Mouse (Mus musculus) kidney, postnatal 0 days (tissue): ENCODE data around the gene Tmem198. TPM values are rescaled to one million over a fixed set of nuclear protein-coding genes. Genes with fewer than 3 reads are reported as not detected.
A peak's percentile ranks its signal among the peaks of the same experiment; 100 is the strongest.

ENCODE experiments used
- ATAC-seq: fragments of 200-750 bp; cut with Nextera tagmentation; replicated peaks from 2 replicates; pipeline ENCODE4 v1.8.0; 2017; ENCODE audit warnings: low read depth, moderate number of reproducible peaks, moderate TSS enrichment, moderate library complexity; ENCODE audit not compliant: low FRiP score
- DNase-seq: peaks from one replicate; pipeline ENCODE4 v3.0.0-alpha.2; 2016; ENCODE audit warnings: low spot score
- H3K27ac ChIP-seq: fragments of 300-500 bp; sonication (generic); 2 replicates; pipeline ENCODE4 v1.5.1; 2014; ENCODE audit warnings: mild to moderate bottlenecking
- H3K27me3 ChIP-seq: fragments of 300-500 bp; sonication (generic); 2 replicates; pipeline ENCODE4 v1.6.1; 2014; ENCODE audit warnings: low read length, mixed read lengths; ENCODE audit not compliant: insufficient read depth
- H3K36me3 ChIP-seq: fragments of 300-500 bp; sonication (generic); 2 replicates; pipeline ENCODE4 v1.6.1; 2014; ENCODE audit warnings: low read length, mixed read lengths; ENCODE audit not compliant: insufficient read depth
- H3K4me1 ChIP-seq: fragments of 300-500 bp; sonication (generic); replicated peaks from 2 replicates; pipeline ENCODE4 v1.6.1; 2014; ENCODE audit warnings: antibody characterized with exemption, low read length, mixed read lengths; ENCODE audit not compliant: insufficient read depth
- H3K4me2 ChIP-seq: fragments of 300-500 bp; sonication (generic); 2 replicates; pipeline ENCODE4 v1.6.1; 2014; ENCODE audit warnings: mild to moderate bottlenecking, low read length, moderate library complexity, mixed read lengths
- H3K4me3 ChIP-seq: fragments of 300-500 bp; sonication (generic); replicated peaks from 2 replicates; pipeline ENCODE4 v1.5.1; 2014; ENCODE audit warnings: low read depth, low read length
- H3K9ac ChIP-seq: fragments of 300-500 bp; sonication (generic); 2 replicates; pipeline ENCODE4 v1.6.1; 2014; ENCODE audit warnings: low read depth, low read length
- H3K9me3 ChIP-seq: fragments of 300-500 bp; sonication (generic); replicated peaks from 2 replicates; pipeline ENCODE4 v1.6.1; 2016; ENCODE audit warnings: low read length, inconsistent platforms, mixed read lengths
- CTCF ChIP-seq: IDR thresholded peaks from 2 replicates; pipeline ENCODE4 v1.5.1; 2016; ENCODE audit warnings: antibody characterized with exemption, low read depth, mild to moderate bottlenecking, moderate library complexity
- WGBS: fragments of 180-500 bp; shearing (Covaris S2); extraction: QIAGEN DNeasy Blood & Tissue Kit; methylation state at CpG from one replicate; pipeline ENCODE4 v1.1.7; 2014; 5-methylcytosine and 5-hydroxymethylcytosine counted together
- polyA plus RNA-seq: library from polyadenylated mRNA; unstranded; fragments of >200 nt; fragmentation: Nextera tagmentation; extraction: Ambion mirVana; gene quantifications from 2 replicates; pipeline ENCODE4 v1.2.1, GENCODE M21; 2015

The Tmem198 gene
- polyA plus RNA-seq, 1 experiment from 2014 or later: 0.61 TPM

- Histone ChIP-seq H3K27me3 (no peaks in the 10 kb centered on the region), H3K9ac (no peak overlapping the region), H3K9me3 (no peaks in the 10 kb centered on the region), H3K4me2 (no peak overlapping the region), H3K4me3 (no peak overlapping the region), H3K4me1 (peaks cover 19% of the 10 kb centered on the region), H3K27ac (no peak overlapping the region), H3K36me3 (no peaks in the 10 kb centered on the region)
- no peak for TF ChIP-seq CTCF
- ATAC-seq: no peak
- DNase-seq: no peak
- 59% methylated on average over 7 of the region's 7 CpGs for WGBS
These were observed 19.0 kb upstream of the Tmem198 start for GRCm38 (mm10) chr1:75460297-75460696.

DNA sequence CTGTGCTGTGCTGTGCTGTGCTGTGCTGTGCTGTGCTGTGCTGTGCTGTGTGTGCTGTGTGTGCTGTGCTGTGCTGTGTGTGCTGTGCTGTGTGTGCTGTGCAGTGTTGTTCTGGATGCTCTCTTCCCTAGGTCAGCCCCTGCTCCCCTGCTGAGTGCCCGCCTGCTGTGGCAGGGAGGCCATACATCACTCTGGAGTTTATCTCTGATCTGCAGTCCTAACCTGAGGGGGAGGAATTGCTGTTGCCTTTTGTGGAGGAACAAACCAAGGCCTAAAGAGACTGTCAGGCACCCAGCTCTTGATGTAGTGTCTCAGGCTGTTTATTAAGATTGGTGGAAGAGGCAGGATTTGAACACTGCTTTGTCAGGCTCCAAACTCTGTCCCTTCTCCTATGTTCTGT lies 16.7 kb upstream of the Tmem198 start:
- Histone ChIP-seq H3K9ac (no peak overlapping the region), H3K9me3 (no peaks in the 10 kb centered on the region), H3K4me3 (no peak overlapping the region), H3K4me1 (peaks cover 8% of the 10 kb centered on the region), H3K4me2 (no peak overlapping the region), H3K36me3 (no peaks in the 10 kb centered on the region), H3K27me3 (no peaks in the 10 kb centered on the region), H3K27ac (no peak overlapping the region)
- ATAC-seq (no peak), DNase-seq (no peak)
- TF ChIP-seq CTCF: no peak
- WGBS: 27% methylated on average over 1 of the region's 1 CpGs

DNA sequence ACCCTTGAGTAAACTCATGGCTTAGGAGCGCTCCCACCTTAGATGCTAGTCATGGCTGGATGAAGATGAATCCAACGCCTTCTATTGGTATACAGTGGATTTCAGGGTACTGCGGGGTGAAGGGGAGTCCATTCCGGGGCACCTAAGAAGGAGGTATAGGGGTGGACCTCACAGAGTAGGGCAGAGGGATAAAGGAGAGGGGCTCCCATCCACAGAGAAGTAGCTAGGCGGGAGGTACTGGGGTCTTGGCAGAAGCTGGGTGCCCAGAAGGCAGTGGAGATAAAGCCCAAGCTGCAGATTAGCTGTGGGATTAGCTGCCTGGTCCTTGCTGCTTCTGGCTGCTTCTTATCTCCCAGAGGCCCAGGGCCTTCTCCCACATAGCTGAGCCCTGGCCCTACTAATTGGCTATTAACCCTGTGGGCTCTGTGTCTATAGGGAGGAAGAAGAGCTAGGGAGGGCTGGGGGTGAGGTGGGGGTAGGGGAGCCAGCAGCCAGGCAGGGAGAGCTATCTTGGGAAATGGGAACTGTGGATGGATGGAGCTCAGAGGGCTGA lies 15.6 kb upstream of the Tmem198 start:
- no peak overlapping the region for H3K27ac ChIP-seq
- TF ChIP-seq CTCF: no peak
- no peak for DNase-seq
- no peak overlapping the region for H3K4me3 ChIP-seq
- 71% methylated on average over 5 of the region's 5 CpGs for WGBS
- no peaks in the 10 kb centered on the region for H3K9me3 ChIP-seq
- H3K36me3 ChIP-seq: no peaks in the 10 kb centered on the region
- no peak overlapping the region for H3K4me2 ChIP-seq
- H3K27me3 ChIP-seq: no peaks in the 10 kb centered on the region
- H3K4me1 ChIP-seq: no peaks in the 10 kb centered on the region; the same call in 1 of the 2 replicates
- no peak overlapping the region for H3K9ac ChIP-seq
- ATAC-seq: no peak

DNA sequence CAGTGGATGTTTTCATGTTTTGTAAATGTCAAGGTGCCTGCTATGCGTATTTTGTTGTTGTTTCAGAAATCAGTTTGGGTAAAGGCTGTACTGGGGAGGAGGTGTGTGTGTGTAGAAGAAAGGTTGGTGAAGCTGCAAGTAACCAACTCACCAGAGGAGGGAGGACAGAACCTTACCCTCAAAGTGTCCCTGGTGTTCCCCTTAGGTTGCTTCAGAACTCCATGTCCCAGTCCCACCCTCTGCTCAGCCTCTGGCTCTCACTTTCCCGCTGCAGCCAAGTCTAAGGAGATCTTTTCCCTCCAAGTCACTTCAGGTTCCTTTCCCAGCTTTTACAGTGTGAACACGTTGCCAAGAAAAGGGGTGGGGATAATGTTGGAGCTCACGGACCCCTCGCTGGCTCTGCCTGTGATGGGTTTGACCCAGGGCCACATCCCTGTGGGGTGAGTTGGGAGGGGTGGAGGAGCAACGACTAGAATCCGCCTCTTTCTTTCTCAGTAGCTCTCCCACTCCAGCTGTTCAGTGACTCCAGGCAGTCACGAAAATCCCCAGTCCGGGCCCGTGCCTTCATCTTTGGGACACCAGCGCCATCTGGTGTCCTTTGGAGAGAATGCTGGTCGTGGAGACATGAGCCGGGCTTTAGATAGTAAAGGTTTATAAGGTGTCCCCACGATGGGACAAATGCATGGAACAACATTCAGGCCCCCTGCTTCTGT lies 12.0 kb upstream of the Tmem198 start:
- H3K36me3 ChIP-seq: no peaks in the 10 kb centered on the region
- 7% methylated on average over 14 of the region's 14 CpGs for WGBS
- ATAC-seq (peak; percentile 77), DNase-seq (peak; percentile 93)
- peak; percentile 94 for TF ChIP-seq CTCF
- H3K27me3 ChIP-seq: 0 out of 2 replicates have a peak, but pooled peaks cover 5% of the 10 kb centered on the region
- no peak overlapping the region for H3K9ac ChIP-seq
- H3K27ac ChIP-seq: no peak overlapping the region
- H3K4me1 ChIP-seq: no peaks in the 10 kb centered on the region
- H3K9me3 ChIP-seq: no peaks in the 10 kb centered on the region
- no peak overlapping the region for H3K4me3 ChIP-seq
- no peak overlapping the region for H3K4me2 ChIP-seq

GRCm38 (mm10) chr1:75469287-75469825 lies 10.0 kb upstream of the Tmem198 start:
- Histone ChIP-seq H3K36me3 (0 out of 2 replicates have a peak, but pooled peaks cover 3% of the 10 kb centered on the region), H3K4me1 (no peaks in the 10 kb centered on the region), H3K9ac (no peak overlapping the region), H3K9me3 (no peaks in the 10 kb centered on the region), H3K4me2 (no peak overlapping the region), H3K4me3 (no peak overlapping the region), H3K27ac (no peak overlapping the region), H3K27me3 (0 out of 2 replicates have a peak, but pooled peaks cover 5% of the 10 kb centered on the region)
- ATAC-seq (no peak), DNase-seq (no peak)
- TF ChIP-seq CTCF: no peak
- WGBS: 81% methylated on average over 17 of the region's 17 CpGs

- no peak overlapping the region for H3K4me2 ChIP-seq
- no peak for TF ChIP-seq CTCF
- ATAC-seq (no peak), DNase-seq (no peak)
- WGBS: 96% methylated on average over 11 of the region's 11 CpGs
- H3K27me3 ChIP-seq: peaks cover 6% of the 10 kb centered on the region; the same call in 1 of the 2 replicates
- no peak overlapping the region for H3K27ac ChIP-seq
- H3K4me1 ChIP-seq: peaks cover 7% of the 10 kb centered on the region
- H3K36me3 ChIP-seq: peaks cover 22% of the 10 kb centered on the region
- H3K9ac ChIP-seq: no peak overlapping the region
- no peaks in the 10 kb centered on the region for H3K9me3 ChIP-seq
- H3K4me3 ChIP-seq: no peak overlapping the region
These were observed 2.9 kb upstream of the Tmem198 start for GRCm38 (mm10) chr1:75476441-75476840.
